Mouse (Mus musculus) thymus, postnatal 36 days (tissue): Measurements from ENCODE around the gene Apod.
A peak's percentile ranks its signal among the peaks of the same experiment; 100 is the strongest.

ENCODE experiments used
- DNase-seq, 2 experiments: peaks; one replicate each; pipeline ENCODE4 v3.0.0; 2022; ENCODE audit warnings: mixed read lengths in 2 of 2

The Apod gene

DNA sequence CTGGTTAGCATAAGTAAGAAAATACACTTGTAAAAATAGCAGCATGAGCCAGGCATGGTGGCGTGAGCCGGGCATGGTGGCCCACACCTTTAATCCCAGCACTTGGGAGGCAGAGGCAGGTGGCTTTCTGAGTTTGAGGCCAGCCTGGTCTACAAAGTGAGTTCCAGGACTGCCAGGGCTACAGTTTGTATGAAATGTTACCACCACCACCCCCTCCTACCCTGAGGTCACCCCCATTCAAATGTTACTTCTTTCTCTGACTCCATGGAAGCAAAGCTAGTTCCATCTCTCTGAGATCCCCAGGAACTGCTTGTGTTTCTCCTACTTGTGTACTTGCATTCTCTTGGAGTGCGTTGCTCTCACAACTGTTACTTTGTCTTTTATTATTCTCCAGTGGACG, 34.4 kb downstream of the Apod start:
- DNase-seq: no peak

GRCm38 (mm10) chr16:31278581-31278980, 36.0 kb downstream of the Apod start:
- no peak for DNase-seq

GRCm38 (mm10) chr16:31278081-31278480, 36.5 kb downstream of the Apod start:
- DNase-seq: no peak

DNA sequence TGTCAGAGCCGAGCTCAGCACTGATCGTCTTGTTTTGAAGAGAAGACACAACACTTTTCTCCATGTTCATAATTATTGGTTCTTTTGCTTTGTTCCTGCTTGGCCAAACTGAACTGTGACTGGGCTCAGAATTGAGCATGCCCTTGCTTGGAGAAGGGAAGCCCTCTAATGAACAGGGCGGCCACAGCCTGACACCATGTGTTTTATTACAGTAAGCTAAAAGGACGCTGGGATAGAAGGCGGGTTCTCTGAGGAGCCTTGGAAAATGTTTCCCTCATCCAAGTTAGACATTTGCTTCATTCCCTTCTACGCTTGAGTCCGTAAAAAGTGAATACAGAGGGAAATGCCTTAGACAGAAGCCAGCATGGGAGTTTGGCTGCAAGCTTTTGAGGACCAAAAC, 37.6 kb downstream of the Apod start:
- DNase-seq: no peak

- DNase-seq: no peak
Observed at GRCm38 (mm10) chr16:31276539-31276938, 38.1 kb downstream of the Apod start.

GRCm38 (mm10) chr16:31274674-31275460, 39.7 kb downstream of the Apod start, which contains the start of gene Ppp1r2:
Ppp1r2 (minus strand) TSS chr16:31275277.
- peak; percentile 91 to 92 for DNase-seq

DNA sequence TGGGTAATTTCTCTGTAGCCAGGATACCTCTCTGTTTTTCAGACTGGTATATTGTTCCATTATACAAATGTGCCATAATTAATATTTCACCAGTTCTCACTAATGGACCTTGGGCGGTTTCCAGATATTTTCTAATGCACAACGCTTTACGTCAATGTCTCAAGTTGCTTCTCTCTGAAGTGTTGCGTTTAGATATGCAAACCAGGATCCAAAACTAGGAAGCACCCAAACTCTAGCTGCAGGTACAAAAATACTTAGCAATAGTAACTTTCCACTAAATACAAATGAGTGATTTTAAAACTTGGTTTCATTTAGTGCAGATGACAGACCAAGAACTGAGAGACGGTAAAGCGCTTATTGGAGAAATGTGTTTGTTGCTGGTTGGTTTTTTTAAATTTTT, 40.5 kb downstream of the Apod start:
- DNase-seq: no peak

DNA sequence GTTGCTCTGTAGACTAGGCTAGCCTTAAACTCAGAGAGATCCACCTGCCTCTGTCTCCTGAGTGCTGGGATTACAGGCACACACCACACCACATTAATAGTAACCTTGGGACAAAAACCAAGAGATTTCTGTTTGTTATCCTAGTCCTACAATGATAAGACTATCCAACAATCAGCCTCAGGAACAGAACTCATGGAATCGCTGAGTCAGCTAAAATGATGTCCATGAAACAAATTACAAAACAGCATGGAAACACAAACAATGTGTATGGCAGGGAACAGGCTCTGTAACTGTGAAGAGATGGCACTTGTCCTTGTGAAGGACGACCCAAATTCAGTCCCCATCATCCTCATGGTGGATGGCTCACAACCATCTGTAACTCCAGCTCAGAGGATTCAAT, 47.9 kb downstream of the Apod start:
- DNase-seq: no peak

- no peak for DNase-seq
Observed at GRCm38 (mm10) chr16:31256151-31256550, 58.5 kb downstream of the Apod start.

- no peak for DNase-seq
Observed at GRCm38 (mm10) chr16:31255685-31256084, 58.9 kb downstream of the Apod start.

DNA sequence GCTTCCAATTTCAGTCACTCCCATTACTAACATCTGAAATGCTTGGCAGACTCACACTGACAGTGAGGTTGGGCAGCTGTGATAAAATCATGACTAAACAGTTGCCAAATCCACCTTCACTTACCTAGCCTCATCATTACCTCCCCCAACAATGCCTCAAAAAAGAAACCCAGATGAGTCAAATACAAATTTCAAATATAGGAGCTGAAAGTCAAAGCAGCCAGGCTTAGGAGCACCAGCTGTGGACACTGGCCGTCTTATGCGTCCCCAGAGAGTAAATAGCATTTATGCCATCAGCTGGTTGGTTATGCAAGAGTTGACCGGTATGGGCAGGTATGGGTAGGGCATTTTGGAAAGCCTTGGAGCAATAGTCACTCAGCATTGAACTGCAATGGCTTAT, 65.2 kb downstream of the Apod start:
- no peak for DNase-seq

- no peak for DNase-seq
Observed at GRCm38 (mm10) chr16:31248717-31249116, 65.9 kb downstream of the Apod start.

GRCm38 (mm10) chr16:31247442-31247841, 67.2 kb downstream of the Apod start:
- no peak for DNase-seq
